Mouse (Mus musculus): ENCODE data around the gene Msh5.

Gene Msh5

GRCm38 (mm10) chr17:35046681-35047455 lies at the start of gene Msh5:
Gene Msh5, minus strand, starts transcription at chr17:35046745.
- DNase-seq (ENCODE audit: low spot score in 2 of 2) = peak; percentile 96 to 97

- DNase-seq (ENCODE audit: low spot score in 2 of 2) = no peak
These were observed 48.2 kb upstream of the Msh5 start for GRCm38 (mm10) chr17:35094475-35095365.

- no peak for DNase-seq (ENCODE audit: low spot score in 2 of 2)
These were observed 46.1 kb upstream of the Msh5 start for GRCm38 (mm10) chr17:35092403-35093198.

GRCm38 (mm10) chr17:35090166-35090932 lies 43.8 kb upstream of the Msh5 start:
- peak; percentile 51 to 61 for DNase-seq (ENCODE audit: low spot score in 2 of 2)

GRCm38 (mm10) chr17:35088825-35089644 lies 42.5 kb upstream of the Msh5 start, which contains the start of gene Abhd16a:
Gene Abhd16a, plus strand, starts transcription at chr17:35089263.
- peak; percentile 94 for DNase-seq (ENCODE audit: low spot score in 2 of 2)

- DNase-seq (ENCODE audit: low spot score in 2 of 2) = no peak
These were observed 41.6 kb upstream of the Msh5 start for GRCm38 (mm10) chr17:35088151-35088550.

- DNase-seq (ENCODE audit: low spot score in 2 of 2) = no peak
These were observed 38.8 kb upstream of the Msh5 start, which contains the start of gene Ly6g6f for GRCm38 (mm10) chr17:35085208-35085865. Gene Ly6g6f, minus strand, starts transcription at chr17:35085610.

- DNase-seq (ENCODE audit: low spot score in 2 of 2) = no peak
These were observed 37.5 kb upstream of the Msh5 start for GRCm38 (mm10) chr17:35083929-35084497.

- DNase-seq (ENCODE audit: low spot score in 2 of 2) = no peak
These were observed 36.5 kb upstream of the Msh5 start for GRCm38 (mm10) chr17:35082841-35083576.

- no peak for DNase-seq (ENCODE audit: low spot score in 2 of 2)
These were observed 34.2 kb upstream of the Msh5 start for GRCm38 (mm10) chr17:35080710-35081109.

GRCm38 (mm10) chr17:35080248-35080647 lies 33.7 kb upstream of the Msh5 start:
- no peak for DNase-seq (ENCODE audit: low spot score in 2 of 2)

- peak; percentile 20 to 41 for DNase-seq (ENCODE audit: low spot score in 2 of 2)
These were observed 33.2 kb upstream of the Msh5 start for GRCm38 (mm10) chr17:35079778-35080177.

GRCm38 (mm10) chr17:35077786-35078233 lies 31.3 kb upstream of the Msh5 start, which contains the start of gene Ly6g6d:
Gene Ly6g6d, minus strand, starts transcription at chr17:35078065.
- DNase-seq (ENCODE audit: low spot score in 2 of 2) = peak in 1 of 2 experiments; percentile 26

GRCm38 (mm10) chr17:35077285-35077684 lies 30.7 kb upstream of the Msh5 start:
- DNase-seq (ENCODE audit: low spot score in 2 of 2) = no peak

- no peak for DNase-seq (ENCODE audit: low spot score in 2 of 2)
These were observed 30.1 kb upstream of the Msh5 start, which contains the start of gene Ly6g6e for GRCm38 (mm10) chr17:35076507-35077176. Gene Ly6g6e, plus strand, starts transcription at chr17:35076902.

GRCm38 (mm10) chr17:35074097-35074496 lies 27.6 kb upstream of the Msh5 start:
- no peak for DNase-seq (ENCODE audit: low spot score in 2 of 2)

- no peak for DNase-seq (ENCODE audit: low spot score in 2 of 2)
These were observed 24.9 kb upstream of the Msh5 start for GRCm38 (mm10) chr17:35071454-35071853.

All from spleen, postnatal 36 days (tissue).